Mouse (Mus musculus): ENCODE measurements around the gene Tcea2.
A peak's percentile ranks its signal among the peaks of the same experiment; 100 is the strongest.

Tcea2 gene

DNA sequence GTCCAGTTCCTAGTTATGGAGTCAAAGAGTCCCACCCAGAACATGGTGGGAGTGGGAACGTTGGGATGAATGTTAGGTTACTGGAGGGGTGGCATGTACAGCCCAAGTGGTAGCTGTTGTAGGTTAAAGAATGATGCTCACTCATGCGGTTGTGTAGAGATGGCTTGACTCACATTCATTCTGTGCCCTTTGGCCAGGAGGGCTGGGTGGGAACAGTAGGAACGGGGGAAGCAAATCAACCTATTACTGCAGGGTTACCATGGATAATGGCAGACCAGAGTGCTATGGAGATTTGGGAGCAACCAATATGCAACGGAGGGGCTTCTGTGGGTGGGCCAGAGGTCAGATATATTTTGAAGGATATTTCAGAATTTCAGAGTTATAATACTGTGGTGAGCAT, 5.2 kb upstream of the Tcea2 start:
- no peak for DNase-seq (ENCODE audit: extremely low spot score, low spot score)

DNA sequence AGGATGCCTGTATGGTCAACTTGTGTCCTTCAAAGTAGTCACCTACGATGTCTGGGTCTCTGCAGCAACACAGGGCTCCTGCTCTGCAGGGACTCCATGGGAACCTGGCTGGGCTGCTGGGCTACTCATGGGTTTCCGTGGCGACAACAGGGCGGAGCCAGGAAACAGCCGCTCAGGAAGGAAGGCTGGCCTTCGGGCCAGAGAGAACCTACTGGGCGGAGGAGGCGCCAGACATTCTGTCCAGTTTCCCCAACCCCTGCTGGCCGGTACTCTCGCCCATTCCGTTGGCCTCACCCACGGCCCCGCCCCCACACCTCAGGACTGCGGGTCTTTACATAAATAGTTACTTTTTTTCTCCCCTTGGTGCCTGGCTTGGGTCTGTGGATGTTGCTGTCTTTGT, 4.7 kb upstream of the Tcea2 start:
- DNase-seq (ENCODE audit: extremely low spot score, low spot score): peak; percentile 57

- no peak for DNase-seq (ENCODE audit: extremely low spot score, low spot score)
These were observed 3.7 kb upstream of the Tcea2 start for GRCm38 (mm10) chr2:181676424-181676823.

DNA sequence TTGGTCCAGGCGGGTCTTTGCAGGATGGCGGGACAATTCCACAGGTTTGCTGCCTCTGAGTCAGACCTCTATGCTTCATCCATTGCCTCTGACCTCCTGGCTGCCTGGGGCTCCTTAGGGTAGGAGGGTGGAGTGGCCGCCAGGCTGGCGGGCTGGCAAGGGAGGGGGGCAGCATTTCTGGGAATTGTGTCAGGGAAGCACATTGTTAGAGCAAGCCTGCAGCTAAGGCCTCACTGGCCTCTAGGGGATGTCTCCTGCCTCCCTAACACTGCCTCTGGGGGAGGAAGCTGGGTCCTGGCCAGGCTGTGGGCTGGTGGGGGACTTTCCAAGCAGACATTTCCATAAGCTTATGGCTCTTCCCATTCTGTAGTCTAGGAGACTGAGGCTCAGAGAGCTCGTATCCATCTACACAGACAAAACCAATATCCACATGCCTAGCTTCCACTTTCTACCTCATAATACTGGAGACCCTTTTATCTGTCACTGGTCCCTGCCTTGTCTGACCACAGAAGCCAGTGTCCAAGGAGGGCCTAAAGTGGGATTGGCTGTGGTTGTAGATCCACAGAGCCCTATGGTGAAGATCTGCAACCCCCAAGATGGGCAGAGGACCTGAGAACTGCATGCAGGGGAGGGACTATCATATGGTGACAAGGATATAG, 2.9 kb upstream of the Tcea2 start:
- DNase-seq (ENCODE audit: extremely low spot score, low spot score): no peak

DNA sequence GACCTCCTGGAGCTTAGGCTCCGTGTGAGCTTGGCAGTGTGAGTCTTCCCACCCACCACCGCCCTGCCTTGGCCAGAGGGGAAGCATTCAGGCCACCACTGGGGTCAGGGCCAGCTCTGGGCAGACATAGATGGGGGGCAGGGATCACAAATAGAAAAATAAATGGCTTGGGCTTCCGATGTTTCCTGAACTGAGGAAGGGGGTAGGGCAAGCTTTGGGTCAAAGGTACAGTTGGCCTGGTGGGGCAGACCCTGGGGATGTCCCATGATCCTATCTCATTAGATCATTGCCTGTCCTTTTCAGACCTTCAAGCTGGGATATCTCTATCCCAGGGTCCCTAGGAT, 2.4 kb upstream of the Tcea2 start:
- DNase-seq (ENCODE audit: extremely low spot score, low spot score): no peak

- DNase-seq (ENCODE audit: extremely low spot score, low spot score): peak; percentile 57
These were observed 1.3 kb upstream of the Tcea2 start for GRCm38 (mm10) chr2:181678780-181679179.

DNA sequence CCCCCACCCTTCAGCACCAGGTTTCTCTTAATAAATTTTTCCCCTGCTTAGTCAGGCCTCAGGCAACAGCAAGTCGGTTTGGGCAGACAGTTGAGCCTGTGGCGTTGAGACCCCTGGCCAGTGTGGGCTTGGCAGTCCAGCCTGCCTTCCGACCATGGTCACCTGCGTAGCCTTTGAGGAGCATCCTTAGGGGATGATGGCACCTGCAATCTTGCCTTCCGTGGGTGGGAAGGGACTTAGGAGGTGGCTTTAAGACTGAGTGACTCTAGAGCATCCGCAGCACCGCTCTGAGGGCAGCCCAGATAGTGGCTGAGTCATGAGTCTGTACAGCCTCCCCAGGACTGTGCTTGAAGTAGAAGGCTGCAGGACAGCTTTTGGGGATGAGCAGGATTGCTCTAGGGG, 607 bp downstream of the Tcea2 start:
- DNase-seq (ENCODE audit: extremely low spot score, low spot score): no peak

DNA sequence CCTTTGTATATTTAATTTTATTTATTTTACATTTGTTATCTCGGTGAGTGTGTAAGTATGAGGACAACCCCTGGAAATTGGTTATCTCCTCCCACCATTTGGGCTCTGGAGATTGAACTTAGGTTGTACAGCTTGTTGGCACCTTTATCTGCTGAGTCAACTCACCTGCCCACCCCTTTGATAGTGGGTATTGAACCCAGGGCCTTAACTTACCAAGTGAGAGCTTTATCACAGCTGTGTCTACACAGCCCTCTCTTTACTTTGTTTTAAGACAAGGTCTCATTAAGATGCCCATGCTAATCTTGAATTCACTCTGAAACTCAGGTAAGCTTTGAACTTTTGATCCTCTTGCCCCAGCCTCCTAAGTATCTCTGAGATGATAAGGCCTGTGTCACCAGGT, 1.9 kb downstream of the Tcea2 start:
- DNase-seq (ENCODE audit: extremely low spot score, low spot score): no peak

GRCm38 (mm10) chr2:181683381-181683780, 3.3 kb downstream of the Tcea2 start:
- no peak for DNase-seq (ENCODE audit: extremely low spot score, low spot score)

DNA sequence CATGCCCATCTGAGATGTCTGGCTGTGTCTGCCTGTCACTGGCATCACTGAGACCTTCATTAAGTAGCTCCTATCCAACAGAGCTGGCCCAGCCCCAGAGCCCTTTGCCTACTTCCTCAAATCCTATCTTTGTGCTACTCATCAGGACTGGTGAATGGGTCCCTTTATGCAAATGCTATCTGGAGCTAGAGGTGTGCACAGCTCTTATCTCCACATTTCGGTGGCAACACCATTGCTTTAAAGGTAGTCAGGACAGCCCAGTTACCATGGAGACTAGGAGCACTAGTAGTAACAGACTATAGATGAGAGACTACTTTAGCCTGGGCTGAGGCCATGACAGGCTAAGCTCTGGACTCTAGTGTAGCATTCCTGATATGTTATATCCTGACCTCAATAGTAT, 4.6 kb downstream of the Tcea2 start:
- DNase-seq (ENCODE audit: extremely low spot score, low spot score): no peak

- DNase-seq (ENCODE audit: extremely low spot score, low spot score): no peak
These were observed 5.6 kb downstream of the Tcea2 start for GRCm38 (mm10) chr2:181685686-181686085.

GRCm38 (mm10) chr2:181687586-181687985, 7.5 kb downstream of the Tcea2 start:
- no peak for DNase-seq (ENCODE audit: extremely low spot score, low spot score)

DNA sequence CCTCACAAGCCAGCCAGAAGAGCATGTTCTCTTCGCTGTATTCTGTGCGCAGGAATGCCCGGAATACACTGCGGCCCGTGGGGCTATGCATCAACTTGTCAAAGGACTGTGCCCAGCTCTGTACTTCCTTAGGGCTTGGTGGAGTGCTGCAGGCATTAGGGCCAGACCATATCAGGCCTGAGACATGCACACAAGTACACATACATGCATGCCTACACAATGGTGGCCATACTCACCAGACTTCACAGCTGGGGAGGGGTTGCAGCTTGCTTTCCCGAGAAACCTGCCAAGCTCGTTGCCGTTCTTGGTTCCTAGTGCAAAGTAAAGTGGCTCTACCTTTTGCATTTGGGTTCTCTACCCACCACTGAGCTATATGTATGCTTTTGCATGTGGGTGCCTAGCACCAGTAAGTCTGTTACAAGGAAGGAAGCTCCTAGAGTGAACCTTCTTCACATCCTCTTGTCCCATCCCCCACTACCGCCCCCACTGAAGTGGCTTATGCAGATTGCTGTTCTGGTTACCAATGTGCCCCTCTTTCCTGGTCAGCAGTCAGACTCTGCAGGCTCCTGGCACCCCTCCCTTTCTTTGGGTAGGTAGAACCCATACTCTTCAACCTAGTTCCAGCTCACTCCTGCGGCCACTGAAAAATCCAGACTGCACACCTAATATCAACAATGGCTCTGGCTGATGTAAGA, 9.5 kb downstream of the Tcea2 start:
- no peak for DNase-seq (ENCODE audit: extremely low spot score, low spot score)

GRCm38 (mm10) chr2:181691083-181691482, 11.0 kb downstream of the Tcea2 start:
- no peak for DNase-seq (ENCODE audit: extremely low spot score, low spot score)

GRCm38 (mm10) chr2:181691571-181691970, 11.5 kb downstream of the Tcea2 start:
- no peak for DNase-seq (ENCODE audit: extremely low spot score, low spot score)

DNA sequence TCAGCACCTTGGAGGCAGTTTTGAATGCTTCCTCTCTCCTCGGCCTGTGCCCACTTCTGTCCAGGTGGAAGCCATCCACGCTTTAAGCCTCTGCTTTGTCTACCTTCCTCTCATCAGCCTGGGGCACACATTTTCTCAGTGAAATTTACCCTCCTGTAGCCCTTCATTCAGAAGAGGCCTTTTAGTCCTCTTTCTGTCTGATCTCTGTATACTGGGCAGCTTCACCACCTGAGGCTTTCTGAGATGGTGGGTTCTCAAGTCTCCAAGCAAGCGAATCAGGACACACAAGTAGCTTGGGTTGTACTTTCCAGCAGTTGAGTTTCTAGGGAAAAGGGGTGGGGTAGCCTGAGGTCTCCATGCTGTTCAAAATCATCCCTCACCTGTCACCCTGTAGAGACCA, 12.2 kb downstream of the Tcea2 start:
- no peak for DNase-seq (ENCODE audit: extremely low spot score, low spot score)

- DNase-seq (ENCODE audit: extremely low spot score, low spot score): peak; percentile 80
These were observed 13.5 kb downstream of the Tcea2 start, which contains the start of gene Rgs19 for GRCm38 (mm10) chr2:181693339-181694280. Gene Rgs19, minus strand, starts transcription at chr2:181693977.

- DNase-seq (ENCODE audit: extremely low spot score, low spot score): no peak
These were observed 14.5 kb downstream of the Tcea2 start for GRCm38 (mm10) chr2:181694581-181694980.

- DNase-seq (ENCODE audit: extremely low spot score, low spot score): peak; percentile 11
These were observed 15.7 kb downstream of the Tcea2 start for GRCm38 (mm10) chr2:181695776-181696175.

GRCm38 (mm10) chr2:181696801-181697420, 16.8 kb downstream of the Tcea2 start:
- no peak for DNase-seq (ENCODE audit: extremely low spot score, low spot score)

- no peak for DNase-seq (ENCODE audit: extremely low spot score, low spot score)
These were observed 18.1 kb downstream of the Tcea2 start, which contains the start of gene Lkaaear1 for GRCm38 (mm10) chr2:181698241-181698640. Gene Lkaaear1, minus strand, starts transcription at chr2:181698442.

GRCm38 (mm10) chr2:181706668-181707067, 26.6 kb downstream of the Tcea2 start:
- DNase-seq (ENCODE audit: extremely low spot score, low spot score): no peak
